Mouse (Mus musculus) urinary bladder, postnatal 36 days (tissue): ENCODE data around the gene Mysm1.

Source experiments
- DNase-seq, 2 experiments: peaks; one replicate each; pipeline ENCODE4 v3.0.0; 2022; ENCODE audit warnings: low spot score in 2 of 2, mixed read lengths in 1 of 2

Mysm1 gene

DNA sequence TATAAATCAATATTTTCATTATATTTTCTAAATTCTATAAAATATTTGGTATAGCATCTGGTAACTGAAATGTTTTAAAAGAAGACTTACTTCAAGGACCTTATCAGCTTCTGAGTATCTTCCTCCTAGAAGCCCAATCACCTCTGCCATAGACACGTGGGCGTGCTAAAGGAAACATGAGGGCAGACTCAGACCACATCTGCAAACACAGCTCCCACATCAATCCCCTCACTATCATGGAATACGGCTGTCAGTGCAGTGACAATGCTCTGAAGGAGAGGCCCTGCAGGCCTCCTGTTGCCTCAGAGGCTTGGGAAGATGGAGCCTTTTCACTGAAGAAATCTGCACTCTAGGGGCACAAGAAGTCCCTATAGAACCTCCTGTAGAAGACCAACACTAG is 26.1 kb downstream of the Mysm1 start:
- no peak for DNase-seq

DNA sequence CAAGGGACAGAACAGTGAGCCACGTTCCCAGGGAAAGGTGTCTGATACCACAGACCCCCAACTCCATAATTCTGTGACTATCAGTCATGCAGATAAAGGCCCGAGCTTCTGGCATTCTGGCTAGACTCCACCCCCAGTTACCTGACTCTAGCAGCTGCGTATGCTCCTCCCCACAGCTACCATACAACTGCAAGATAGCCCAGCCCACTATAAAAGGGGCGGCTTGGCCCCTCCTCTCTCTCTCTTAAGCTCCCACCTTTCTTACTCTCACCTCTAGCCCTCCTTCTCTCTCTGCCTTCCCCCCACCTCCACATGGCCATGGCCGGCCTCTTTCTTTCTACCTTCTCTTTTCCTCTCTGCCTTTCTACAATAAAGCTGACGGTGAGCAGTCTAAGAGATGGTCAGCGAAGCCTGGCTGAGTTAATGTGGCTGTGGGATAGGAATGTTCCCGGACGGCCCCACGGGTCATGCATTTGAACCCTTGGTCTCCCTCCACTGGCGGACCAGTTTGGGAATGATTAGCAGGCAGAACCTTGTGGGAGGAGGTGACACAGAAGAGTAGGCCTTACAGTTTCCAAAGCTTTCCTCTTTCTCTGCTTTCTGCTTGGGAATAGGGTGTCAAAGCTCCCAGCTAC is 37.6 kb downstream of the Mysm1 start:
- DNase-seq, result no peak

DNA sequence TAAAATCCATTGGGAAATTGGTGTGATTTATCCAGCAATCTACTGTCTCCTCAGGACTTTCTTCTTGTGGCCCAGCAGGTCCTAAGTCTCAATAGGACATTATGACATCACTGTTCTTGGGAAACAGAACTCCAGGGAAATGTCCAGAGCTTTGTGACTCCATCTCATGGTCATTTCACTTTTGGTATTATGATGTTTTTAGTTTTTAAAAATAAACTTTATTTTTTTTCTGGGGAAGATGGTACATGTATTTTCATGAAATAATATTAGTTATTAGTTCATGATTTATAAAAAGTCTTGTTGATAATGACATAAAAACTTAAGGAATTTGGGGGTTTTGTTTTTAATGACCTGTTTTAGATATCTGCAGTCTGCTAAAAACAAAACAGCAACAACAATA is 50.2 kb downstream of the Mysm1 start, which contains the start of gene Eqtn:
Gene Eqtn, minus strand, starts transcription at position 101 of the 400 bp plus-strand sequence.
- DNase-seq, result no peak

DNA sequence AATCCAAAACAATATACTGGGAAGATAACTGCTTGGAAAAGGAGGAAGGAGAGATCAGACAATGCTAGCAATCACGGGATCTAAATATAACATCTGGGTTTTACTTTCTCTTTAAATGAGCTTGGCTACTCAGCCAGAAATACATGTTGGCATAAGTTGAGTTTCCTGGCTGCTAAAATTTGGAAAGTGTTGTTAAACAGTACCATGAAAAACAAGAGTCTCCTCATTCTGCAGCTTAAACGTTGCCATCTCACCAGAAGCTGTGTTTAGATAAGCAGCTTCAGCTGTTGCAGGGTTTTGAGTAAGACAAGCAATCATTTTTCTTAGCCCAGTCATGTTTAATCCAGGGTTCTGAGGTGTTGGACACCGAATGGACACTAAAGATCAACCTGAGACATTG is 77.1 kb downstream of the Mysm1 start:
- DNase-seq, result no peak

DNA sequence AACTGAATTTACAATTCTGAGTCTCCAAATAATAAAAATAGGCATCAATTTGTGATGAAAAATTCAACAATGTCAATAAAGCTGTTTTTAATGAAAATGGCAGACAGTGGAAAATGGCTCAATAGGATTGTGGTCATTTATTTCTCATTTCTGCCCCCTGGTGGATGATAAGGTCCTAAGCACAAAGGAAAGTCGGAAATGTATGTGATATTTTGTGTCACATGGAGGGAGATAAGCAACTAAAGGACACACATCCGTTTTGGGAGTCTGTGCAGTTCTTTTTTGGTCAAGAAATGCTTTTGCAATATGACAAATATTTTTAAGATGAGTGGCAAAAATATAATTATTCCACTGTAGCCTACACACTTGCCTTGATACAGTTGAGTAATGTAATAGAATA is 78.2 kb downstream of the Mysm1 start:
- no peak for DNase-seq
